Mouse (Mus musculus): ENCODE measurements around the gene Tbc1d21. TPM values are rescaled to one million over a fixed set of nuclear protein-coding genes. Genes with fewer than 3 reads are reported as not detected.

The Tbc1d21 gene
- total and polyA plus RNA-seq, 3 experiments = 4.6 TPM; not detected in 2

DNA sequence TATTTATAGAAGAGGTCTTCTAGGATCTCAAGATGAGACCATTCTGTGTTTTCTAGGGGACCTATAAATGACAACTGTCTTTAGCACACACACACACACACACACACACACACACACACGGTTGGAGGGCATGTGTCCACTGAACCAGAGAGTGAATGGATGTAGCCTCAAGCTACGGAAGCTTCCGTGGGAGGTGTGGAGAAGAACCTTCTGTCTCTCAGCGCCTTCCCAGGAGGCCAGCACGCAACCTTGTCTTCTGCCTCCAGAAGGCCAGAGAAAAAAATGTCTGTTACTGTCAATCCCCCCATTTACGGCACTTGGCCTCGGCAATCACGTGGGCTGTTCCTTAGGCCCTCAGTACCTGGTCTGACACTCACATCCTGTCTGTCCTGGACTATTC lies 5.9 kb downstream of the Tbc1d21 start:
- no peak overlapping the region for H3K4me3 ChIP-seq (replicated peaks in 1 of 3; ENCODE audit: low read depth in 2 of 3, low read length in 2 of 3, poor library complexity in 1 of 3)
- TF ChIP-seq MAZ (IDR thresholded peaks at IDR 0.05; ENCODE audit: low read depth, low read length) = no peak
- TF ChIP-seq ZKSCAN1 (IDR thresholded peaks at IDR 0.05; ENCODE audit: borderline replicate concordance, low read depth, low read length) = no peak
- no peak for TF ChIP-seq USF2 (conservative IDR thresholded peaks at IDR 0.05; ENCODE audit: low read depth, low read length)
- no peak for TF ChIP-seq HCFC1 (IDR thresholded peaks at IDR 0.05; ENCODE audit: low read depth, low read length)
- peaks cover 2% of the 10 kb centered on the region for H3K9me3 ChIP-seq (replicated peaks; ENCODE audit: low read length)
- dilution Hi-C loops (cut with MboI; ENCODE audit: extremely low pct_ligation_motif_present, extremely low pct_unique_long_range_greater_than_20kb, low sequenced_read_pairs) = no loop called here
- H3K27ac ChIP-seq (ENCODE audit: insufficient read depth, low read depth) = no peak overlapping the region
- peaks cover 0 to 30% of the 10 kb centered on the region in 2 experiments; a peak in 3 of 4 replicates for H3K4me1 ChIP-seq (ENCODE audit: control insufficient read depth in 1 of 2, insufficient read depth in 2 of 2)
- no peaks in the 10 kb centered on the region for H3K79me2 ChIP-seq (replicated peaks; ENCODE audit: control insufficient read depth, extremely low read depth, insufficient read depth, poor library complexity, severe bottlenecking)
- in situ Hi-C loops (cut with MboI; ENCODE audit: low pct_ligation_motif_present, low pct_unique_long_range_greater_than_20kb, low sequenced_read_pairs) = no loop called here
- H3K9ac ChIP-seq (ENCODE audit: insufficient read depth, low read depth) = no peak overlapping the region
- no peak overlapping the region for H3K4me2 ChIP-seq (ENCODE audit: insufficient read depth, low read depth, poor library complexity, severe bottlenecking)
- no peak for DNase-seq (ENCODE audit: extremely low read depth)
- H3K36me3 ChIP-seq (replicated peaks in 1 of 2; ENCODE audit: control insufficient read depth in 1 of 2, insufficient read depth in 1 of 2, low read length in 1 of 2) = peaks cover 26 to 71% of the 10 kb centered on the region in 2 experiments
- no peaks in the 10 kb centered on the region for H3K27me3 ChIP-seq (replicated peaks)

DNA sequence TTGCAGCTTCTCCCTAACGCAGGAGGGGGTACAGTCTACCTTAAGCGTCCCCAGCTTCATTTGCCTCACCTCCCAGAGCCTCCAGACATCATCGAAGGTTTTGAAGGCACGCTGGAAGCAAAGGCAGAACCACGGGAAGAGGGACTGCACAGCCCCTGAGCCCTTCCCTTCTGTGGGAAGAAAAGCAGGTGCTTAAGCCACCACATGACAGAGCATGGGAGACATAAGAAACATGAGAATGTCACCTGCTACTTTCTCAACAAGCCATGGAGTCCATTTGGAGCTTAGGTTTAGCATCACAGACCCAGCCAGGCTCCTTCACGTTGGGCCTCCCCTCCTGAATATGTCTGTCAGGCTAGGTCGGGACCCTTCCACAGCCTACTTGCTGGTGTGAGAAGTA lies 8.3 kb downstream of the Tbc1d21 start:
- no peaks in the 10 kb centered on the region for H3K27me3 ChIP-seq (replicated peaks)
- no peak overlapping the region for H3K9ac ChIP-seq (ENCODE audit: insufficient read depth, low read depth)
- H3K4me2 ChIP-seq (ENCODE audit: insufficient read depth, low read depth, poor library complexity, severe bottlenecking) = no peak overlapping the region

DNA sequence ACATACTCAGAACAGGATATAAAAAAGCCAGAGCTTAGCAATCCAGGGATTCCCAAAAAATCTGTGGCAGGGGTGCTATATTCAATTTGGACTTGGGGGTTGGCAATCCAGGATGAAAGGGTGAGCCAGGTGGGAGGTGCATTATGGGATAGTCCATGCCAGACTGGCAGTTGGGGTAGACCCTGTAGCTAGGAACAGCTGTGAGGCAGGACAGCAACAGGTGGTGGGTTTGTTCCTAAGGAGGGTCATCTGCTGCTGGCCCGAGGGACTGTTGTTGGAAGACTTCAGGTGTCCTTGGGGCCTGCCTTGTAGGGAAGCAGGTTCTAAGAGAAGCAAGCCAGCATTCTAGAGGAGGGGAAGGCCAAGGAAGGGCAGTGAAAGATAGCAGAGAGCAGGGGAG lies 8.9 kb downstream of the Tbc1d21 start:
- no peak overlapping the region for H3K27ac ChIP-seq (ENCODE audit: insufficient read depth, low read depth)
- H3K36me3 ChIP-seq (replicated peaks in 1 of 2; ENCODE audit: control insufficient read depth in 1 of 2, insufficient read depth in 1 of 2, low read length in 1 of 2) = peaks cover 27 to 97% of the 10 kb centered on the region in 2 experiments
- H3K4me2 ChIP-seq (ENCODE audit: insufficient read depth, low read depth, poor library complexity, severe bottlenecking) = no peak overlapping the region
- H3K9me3 ChIP-seq (replicated peaks; ENCODE audit: low read length) = peaks cover 2% of the 10 kb centered on the region
- in situ Hi-C loops (cut with MboI; ENCODE audit: low pct_ligation_motif_present, low pct_unique_long_range_greater_than_20kb, low sequenced_read_pairs) = no loop called here
- TF ChIP-seq HCFC1 (IDR thresholded peaks at IDR 0.05; ENCODE audit: low read depth, low read length) (no peak), POLR2A (IDR thresholded peaks at IDR 0.05; ENCODE audit: low read depth, low read length) (no peak), ELF1 (IDR thresholded peaks at IDR 0.05; ENCODE audit: low read depth, low read length) (no peak), GABPA (IDR thresholded peaks at IDR 0.05; ENCODE audit: insufficient replicate concordance, low read depth, low read length) (no peak), ETS1 (conservative IDR thresholded peaks at IDR 0.05; ENCODE audit: low read depth, low read length) (no peak), USF1 (IDR thresholded peaks at IDR 0.05; ENCODE audit: low read depth, low read length) (no peak), JUN (IDR thresholded peaks at IDR 0.05; ENCODE audit: insufficient read depth, low read depth, low read length) (no peak), SMC3 (IDR thresholded peaks at IDR 0.05; ENCODE audit: low read depth, low read length) (no peak), EP300 (IDR thresholded peaks at IDR 0.05; ENCODE audit: low read length) (no peak), CHD1 (IDR thresholded peaks at IDR 0.05; ENCODE audit: low read depth, low read length) (no peak), BHLHE40 (IDR thresholded peaks at IDR 0.05; ENCODE audit: low read depth, low read length) (no peak)
- dilution Hi-C loops (cut with MboI; ENCODE audit: extremely low pct_ligation_motif_present, extremely low pct_unique_long_range_greater_than_20kb, low sequenced_read_pairs) = no loop called here
- no peak overlapping the region for H3K4me3 ChIP-seq (replicated peaks in 1 of 3; ENCODE audit: low read depth in 2 of 3, low read length in 2 of 3, poor library complexity in 1 of 3)
- DNase-seq (ENCODE audit: extremely low read depth) = no peak
- no peak overlapping the region for H3K9ac ChIP-seq (ENCODE audit: insufficient read depth, low read depth)
- no peaks in the 10 kb centered on the region for H3K27me3 ChIP-seq (replicated peaks)
- H3K4me1 ChIP-seq (ENCODE audit: control insufficient read depth in 1 of 2, insufficient read depth in 2 of 2) = peaks cover 0 to 38% of the 10 kb centered on the region in 2 experiments; a peak in 3 of 4 replicates
- no peaks in the 10 kb centered on the region for H3K79me2 ChIP-seq (replicated peaks; ENCODE audit: control insufficient read depth, extremely low read depth, insufficient read depth, poor library complexity, severe bottlenecking)

More for the DNA sequence above, 8.3 kb downstream of the Tbc1d21 start:
- no peak for TF ChIP-seq JUN (IDR thresholded peaks at IDR 0.05; ENCODE audit: insufficient read depth, low read depth, low read length)
- no peak for TF ChIP-seq MAFK (IDR thresholded peaks at IDR 0.05; ENCODE audit: insufficient replicate concordance, low read length)
- TF ChIP-seq MAZ (IDR thresholded peaks at IDR 0.05; ENCODE audit: low read depth, low read length) = no peak
- no peak for TF ChIP-seq MYC (IDR thresholded peaks at IDR 0.05; ENCODE audit: low read depth, low read length)
- TF ChIP-seq MAX (IDR thresholded peaks at IDR 0.05; ENCODE audit: low read length) = no peak
- DNase-seq (ENCODE audit: extremely low read depth) = no peak
- Histone ChIP-seq H3K79me2 (replicated peaks; ENCODE audit: control insufficient read depth, extremely low read depth, insufficient read depth, poor library complexity, severe bottlenecking) (no peaks in the 10 kb centered on the region), H3K27ac (ENCODE audit: insufficient read depth, low read depth) (no peak overlapping the region), H3K4me1 (ENCODE audit: control insufficient read depth in 1 of 2, insufficient read depth in 2 of 2) (peaks cover 0 to 38% of the 10 kb centered on the region in 2 experiments; a peak in 3 of 4 replicates), H3K4me3 (replicated peaks in 1 of 3; ENCODE audit: low read depth in 2 of 3, low read length in 2 of 3, poor library complexity in 1 of 3) (no peak overlapping the region), H3K9me3 (replicated peaks; ENCODE audit: low read length) (peaks cover 2% of the 10 kb centered on the region), H3K36me3 (replicated peaks in 1 of 2; ENCODE audit: control insufficient read depth in 1 of 2, insufficient read depth in 1 of 2, low read length in 1 of 2) (peaks cover 26 to 94% of the 10 kb centered on the region in 2 experiments)
- dilution Hi-C loops (cut with MboI; ENCODE audit: extremely low pct_ligation_motif_present, extremely low pct_unique_long_range_greater_than_20kb, low sequenced_read_pairs) (no loop called here), in situ Hi-C loops (cut with MboI; ENCODE audit: low pct_ligation_motif_present, low pct_unique_long_range_greater_than_20kb, low sequenced_read_pairs) (no loop called here)
